Mouse (Mus musculus): ENCODE measurements around the gene Prss43. TPM values are rescaled to one million over a fixed set of nuclear protein-coding genes. Genes with fewer than 3 reads are reported as not detected.

Gene Prss43
- total and polyA plus RNA-seq, 3 experiments, result not detected

- H3K79me2 ChIP-seq (replicated peaks; ENCODE audit: control insufficient read depth, extremely low read depth, insufficient read depth, poor library complexity, severe bottlenecking), result no peaks in the 10 kb centered on the region
- DNase-seq (ENCODE audit: extremely low read depth), result no peak
- no peaks in the 10 kb centered on the region for H3K36me3 ChIP-seq (replicated peaks in 1 of 2; ENCODE audit: control insufficient read depth in 1 of 2, insufficient read depth in 1 of 2, low read length in 1 of 2)
- TF ChIP-seq IRF4 (IDR thresholded peaks at IDR 0.05; ENCODE audit: low read depth, low read length), result no peak
- TF ChIP-seq ZMIZ1 (IDR thresholded peaks at IDR 0.05; ENCODE audit: low read depth, low read length), result no peak
- no peak overlapping the region for H3K27ac ChIP-seq (ENCODE audit: insufficient read depth, low read depth)
- dilution Hi-C loops (cut with MboI; ENCODE audit: extremely low pct_ligation_motif_present, extremely low pct_unique_long_range_greater_than_20kb, low sequenced_read_pairs), result no loop called here
- in situ Hi-C loops (cut with MboI; ENCODE audit: low pct_ligation_motif_present, low pct_unique_long_range_greater_than_20kb, low sequenced_read_pairs), result loop anchor here (5.0 kb wide), 1 partner anchor 151 kb away; no protein-coding TSS in a partner anchor
- H3K4me1 ChIP-seq (ENCODE audit: control insufficient read depth in 1 of 2, insufficient read depth in 2 of 2), result no peaks in the 10 kb centered on the region
- H3K9ac ChIP-seq (ENCODE audit: insufficient read depth, low read depth), result no peak overlapping the region
- no peaks in the 10 kb centered on the region for H3K9me3 ChIP-seq (replicated peaks; ENCODE audit: low read length)
- no peak overlapping the region for H3K4me2 ChIP-seq (ENCODE audit: insufficient read depth, low read depth, poor library complexity, severe bottlenecking)
- H3K4me3 ChIP-seq (replicated peaks in 1 of 3; ENCODE audit: low read depth in 2 of 3, low read length in 2 of 3, poor library complexity in 1 of 3), result no peak overlapping the region
- peaks cover 28% of the 10 kb centered on the region for H3K27me3 ChIP-seq (replicated peaks)
These were observed 51.4 kb downstream of the Prss43 start for GRCm38 (mm10) chr9:110877888-110878287.

- TF ChIP-seq MXI1 (IDR thresholded peaks at IDR 0.05; ENCODE audit: low read depth, low read length) (no peak), JUND (conservative IDR thresholded peaks at IDR 0.05; ENCODE audit: low read depth, low read length) (no peak), CTCF (conservative IDR thresholded peaks at IDR 0.05 in 1 of 2, IDR thresholded peaks at IDR 0.05 in 1 of 2; ENCODE audit: low read depth in 2 of 2, low read length in 2 of 2) (no peak), ZMIZ1 (IDR thresholded peaks at IDR 0.05; ENCODE audit: low read depth, low read length) (no peak), GABPA (IDR thresholded peaks at IDR 0.05; ENCODE audit: insufficient replicate concordance, low read depth, low read length) (no peak), CHD1 (IDR thresholded peaks at IDR 0.05; ENCODE audit: low read depth, low read length) (no peak), TBP (conservative IDR thresholded peaks at IDR 0.05; ENCODE audit: low read depth, low read length) (no peak), RCOR1 (conservative IDR thresholded peaks at IDR 0.05; ENCODE audit: low read depth, low read length) (no peak), ZNF384 (IDR thresholded peaks at IDR 0.05; ENCODE audit: low read depth, low read length) (no peak), IRF4 (IDR thresholded peaks at IDR 0.05; ENCODE audit: low read depth, low read length) (no peak), ZKSCAN1 (IDR thresholded peaks at IDR 0.05; ENCODE audit: borderline replicate concordance, low read depth, low read length) (no peak), POLR2A (IDR thresholded peaks at IDR 0.05; ENCODE audit: low read depth, low read length) (no peak), SIN3A (IDR thresholded peaks at IDR 0.05; ENCODE audit: low read length) (no peak), USF1 (IDR thresholded peaks at IDR 0.05; ENCODE audit: low read depth, low read length) (no peak)
- peaks cover 28% of the 10 kb centered on the region for H3K27me3 ChIP-seq (replicated peaks)
- H3K9ac ChIP-seq (ENCODE audit: insufficient read depth, low read depth), result no peak within 1 kb of the TSS
- H3K9me3 ChIP-seq (replicated peaks; ENCODE audit: low read length), result no peaks in the 10 kb centered on the region
- no peak for DNase-seq (ENCODE audit: extremely low read depth)
- no peak within 1 kb of the TSS for H3K27ac ChIP-seq (ENCODE audit: insufficient read depth, low read depth)
- peak within 1 kb of the TSS in 1 of 3 experiments; percentile 29 for H3K4me3 ChIP-seq (replicated peaks in 1 of 3; ENCODE audit: low read depth in 2 of 3, low read length in 2 of 3, poor library complexity in 1 of 3)
- H3K4me2 ChIP-seq (ENCODE audit: insufficient read depth, low read depth, poor library complexity, severe bottlenecking), result peak within 1 kb of the TSS; percentile 38; the same call in 1 of the 2 replicates
- H3K4me1 ChIP-seq (ENCODE audit: control insufficient read depth in 1 of 2, insufficient read depth in 2 of 2), result no peaks in the 10 kb centered on the region
- no peaks in the 10 kb centered on the region for H3K79me2 ChIP-seq (replicated peaks; ENCODE audit: control insufficient read depth, extremely low read depth, insufficient read depth, poor library complexity, severe bottlenecking)
- dilution Hi-C loops (cut with MboI; ENCODE audit: extremely low pct_ligation_motif_present, extremely low pct_unique_long_range_greater_than_20kb, low sequenced_read_pairs), result no loop called here
- H3K36me3 ChIP-seq (replicated peaks in 1 of 2; ENCODE audit: control insufficient read depth in 1 of 2, insufficient read depth in 1 of 2, low read length in 1 of 2), result no peaks in the 10 kb centered on the region
- in situ Hi-C loops (cut with MboI; ENCODE audit: low pct_ligation_motif_present, low pct_unique_long_range_greater_than_20kb, low sequenced_read_pairs), result loop anchor here (5.0 kb wide), 1 partner anchor 152 kb away; no protein-coding TSS in a partner anchor
These were observed 52.9 kb downstream of the Prss43 start, which contains the start of gene Als2cl for GRCm38 (mm10) chr9:110879191-110879920. Gene Als2cl (plus strand): TSS chr9:110879870.

Data from CH12.LX (cell line).